Mouse (Mus musculus) lung, postnatal 0 days (tissue): ENCODE data around the gene Bod1l.

ENCODE experiments used
- CTCF ChIP-seq: IDR thresholded peaks from 2 replicates; pipeline ENCODE4 v1.5.1; 2016; ENCODE audit warnings: antibody characterized with exemption, mild to moderate bottlenecking
- EP300 ChIP-seq: IDR thresholded peaks from 2 replicates; pipeline ENCODE4 v1.6.1; 2016; ENCODE audit warnings: antibody characterized with exemption, mild to moderate bottlenecking, control low read depth

DNA sequence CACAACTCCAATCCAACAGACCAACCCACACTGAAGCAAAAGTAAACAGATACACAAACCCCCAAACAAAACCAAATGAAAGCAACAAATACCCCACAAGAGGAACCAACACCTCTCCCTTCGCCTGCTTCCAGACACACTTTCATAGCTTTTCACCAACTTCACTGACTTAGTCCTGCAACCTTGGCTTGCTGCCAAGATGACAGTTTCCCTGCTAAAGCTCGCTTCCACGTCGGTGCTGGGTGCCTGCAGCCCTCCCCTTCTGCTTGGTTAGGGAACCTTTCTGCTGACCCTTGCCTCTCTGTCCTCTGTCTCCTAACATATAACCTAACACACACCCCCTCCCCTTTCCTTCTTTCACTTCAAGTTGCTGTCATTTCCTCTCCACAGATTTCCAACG lies 1.4 kb downstream of the Bod1l start:
- TF ChIP-seq CTCF (no peak), EP300 (no peak)
